Mouse (Mus musculus) megakaryocyte, embryonic 14.5 days (primary cell): ENCODE results near the gene Trhde.

Experiments used
- FLI1 ChIP-seq: IDR thresholded peaks from 2 replicates; pipeline ENCODE4 v1.6.1; 2012; ENCODE audit warnings: low read length, inconsistent platforms, mixed read lengths
- GATA1 ChIP-seq: IDR thresholded peaks from 3 replicates; pipeline ENCODE4 v1.6.1; 2012; ENCODE audit warnings: mixed read lengths, low read length, inconsistent platforms, borderline replicate concordance

DNA sequence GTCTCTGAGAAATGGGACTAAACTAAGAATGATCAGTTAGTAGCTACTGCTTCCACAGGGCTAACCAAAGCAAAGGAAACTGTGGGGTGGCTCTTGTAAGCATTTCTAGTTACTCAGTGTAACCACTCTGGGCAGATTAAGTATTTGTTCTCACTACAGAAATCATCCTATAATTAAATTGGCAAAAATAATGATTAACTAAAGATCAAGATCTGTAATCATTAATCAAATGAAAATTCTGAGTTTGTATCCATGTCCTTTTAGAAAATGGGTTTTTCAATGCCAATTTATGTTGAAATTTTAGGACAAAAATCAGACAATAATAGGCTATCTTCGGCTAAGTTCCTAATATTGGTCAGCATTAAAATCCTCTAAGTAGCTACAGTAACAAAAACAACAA, 4.4 kb downstream of the Trhde start:
- TF ChIP-seq GATA1 (no peak), FLI1 (no peak)
